Mouse (Mus musculus) heart, postnatal 14 days (tissue): Measurements from ENCODE around the gene Gpsm1. TPM values are rescaled to one million over a fixed set of nuclear protein-coding genes. Genes with fewer than 3 reads are reported as not detected.
A peak's percentile ranks its signal among the peaks of the same experiment; 100 is the strongest.
"Not testable (repeated sequence)": the region's sequence is repeated elsewhere in the genome, so short reads cannot be mapped to it uniquely, and the experiment has no call there.

Source experiments
- DNase-seq, 2 experiments: peaks; one replicate each; pipeline ENCODE4 v3.0.0; 2021 to 2022
- intact Hi-C: fragments of 180-260 bp; cut with DNase I; formaldehyde crosslinking; loops from one replicate; pipeline ENCODE4 v1.15.1; 2025
- total RNA-seq, 2 experiments: library from RNA; stranded (reverse); gene quantifications; 2 replicates each; pipeline ENCODE4 v1.2.3; 2021

Gpsm1 gene
- total RNA-seq, 2 experiments from 2014 or later = 200 to 237 TPM

DNA sequence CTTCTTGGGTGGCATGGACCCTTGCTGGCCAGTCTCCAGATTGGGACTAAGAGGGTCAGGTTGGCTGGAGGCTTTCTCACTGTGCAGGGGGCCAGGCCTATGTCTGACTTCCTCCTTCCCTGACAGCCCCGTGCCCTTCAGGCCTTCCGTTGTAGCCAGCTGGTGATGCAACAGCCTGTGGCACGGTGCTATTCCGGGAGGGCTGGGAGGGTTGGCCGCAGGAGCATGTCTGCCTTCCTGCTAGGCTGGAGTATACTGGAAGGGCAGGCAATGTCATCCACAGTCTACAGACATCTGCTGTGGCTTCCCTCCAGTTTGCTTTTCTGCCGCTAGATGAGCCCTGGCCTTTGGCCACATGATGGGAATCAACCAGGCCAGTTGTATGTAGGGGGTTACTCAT is 44.7 kb downstream of the Gpsm1 start:
- intact Hi-C loops = no loop called here
- peak; percentile 54 to 56 for DNase-seq

DNA sequence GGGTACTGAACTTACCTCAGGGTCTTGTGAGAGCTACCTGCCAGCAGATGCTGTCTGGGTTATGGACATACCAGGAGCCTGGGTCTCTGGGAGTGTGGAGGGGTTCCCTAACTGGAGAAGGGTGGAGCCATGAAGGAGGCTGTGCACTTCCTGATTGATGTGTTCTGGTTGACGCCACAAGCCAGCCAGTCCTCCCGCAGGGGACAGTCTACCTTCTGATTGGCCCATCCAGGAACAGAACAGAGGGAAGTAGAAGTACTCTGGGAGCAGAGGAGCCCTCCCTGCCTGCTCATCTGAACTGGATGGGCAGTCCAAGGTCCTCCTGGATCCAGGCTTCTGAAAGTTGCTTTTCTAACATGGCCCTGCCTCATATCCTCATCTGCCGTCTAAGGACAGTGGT is 45.5 kb downstream of the Gpsm1 start, which contains the start of gene Card9:
TSS of gene Card9 (minus strand) at position 147 of the 400 bp plus-strand sequence.
- no peak for DNase-seq
- intact Hi-C loops = no loop called here

DNA sequence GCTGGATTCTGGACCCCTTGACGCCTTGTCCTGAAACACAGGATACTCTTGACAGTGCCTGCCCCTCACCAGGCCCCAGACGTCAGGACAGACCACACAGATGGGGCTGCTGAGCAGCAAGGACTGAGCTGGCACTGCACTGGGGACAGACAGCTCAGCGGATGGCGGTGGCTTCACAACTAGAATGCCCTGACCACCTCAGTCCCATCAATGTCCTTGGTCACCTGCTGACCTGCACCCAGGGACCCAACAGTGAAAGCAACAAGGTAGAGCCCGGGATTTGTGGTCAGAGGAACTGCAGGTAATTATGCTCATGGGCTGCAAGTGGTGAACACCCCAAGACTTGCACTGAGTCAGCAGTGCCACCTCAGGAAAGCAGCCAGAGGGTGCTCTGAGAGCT is 47.7 kb downstream of the Gpsm1 start:
- intact Hi-C loops = no loop called here
- DNase-seq = no peak

DNA sequence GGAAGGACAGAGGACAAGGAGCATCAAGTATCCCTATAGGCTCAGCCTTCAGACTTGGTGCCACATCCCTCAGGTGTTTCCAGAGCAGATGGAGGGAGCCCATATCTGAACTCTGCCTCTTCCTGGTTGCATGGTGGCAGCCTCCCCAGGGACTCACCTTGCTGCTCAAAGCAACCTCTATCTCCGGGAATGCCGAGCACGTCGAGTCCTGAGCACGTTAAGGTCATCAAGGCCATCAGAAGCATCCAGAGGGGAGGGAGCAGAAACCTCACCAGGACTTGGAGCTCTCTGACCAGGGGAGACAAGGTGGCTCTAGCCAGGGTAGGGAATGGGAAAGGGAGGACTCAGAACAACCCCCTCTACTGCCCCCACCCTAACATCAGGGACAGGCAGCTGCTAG is 48.2 kb downstream of the Gpsm1 start:
- intact Hi-C loops = no loop called here
- DNase-seq = no peak

DNA sequence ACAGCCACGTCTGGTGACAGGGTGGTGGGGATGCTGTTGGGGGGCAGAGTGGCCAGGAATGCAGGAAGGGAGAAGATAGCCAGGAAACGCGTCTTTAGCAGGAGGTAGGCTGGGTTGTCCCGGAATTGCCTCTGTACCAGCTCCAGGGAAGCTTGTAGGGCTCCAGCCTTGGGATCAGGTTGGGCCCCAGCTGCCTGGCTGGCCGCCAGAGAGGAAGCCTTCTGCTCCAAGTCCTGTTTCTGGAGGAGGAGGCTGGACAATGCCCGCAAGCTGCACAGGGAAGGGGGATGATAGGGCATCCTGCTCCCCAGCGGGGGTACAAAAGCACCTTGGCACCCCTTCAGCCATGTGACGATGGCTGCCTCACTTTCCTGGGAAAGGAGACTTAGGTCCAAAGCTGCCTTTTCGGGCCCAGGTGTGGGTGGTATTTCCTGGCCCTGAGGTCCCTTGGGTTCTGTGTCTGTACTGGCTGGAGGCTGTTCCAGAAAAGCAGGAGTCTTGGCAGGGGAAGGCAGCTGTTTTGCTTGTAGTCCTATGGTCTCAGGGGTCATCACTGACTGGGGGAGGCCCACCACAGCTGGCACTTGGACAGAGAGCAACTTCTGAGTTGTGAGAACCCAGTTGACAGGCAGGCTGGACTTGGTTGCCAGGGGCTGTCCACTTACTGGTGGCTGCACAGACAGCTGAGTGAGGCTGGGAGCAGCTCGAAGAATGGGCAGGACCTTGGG is 49.6 kb downstream of the Gpsm1 start:
- intact Hi-C loops = no loop called here

DNA sequence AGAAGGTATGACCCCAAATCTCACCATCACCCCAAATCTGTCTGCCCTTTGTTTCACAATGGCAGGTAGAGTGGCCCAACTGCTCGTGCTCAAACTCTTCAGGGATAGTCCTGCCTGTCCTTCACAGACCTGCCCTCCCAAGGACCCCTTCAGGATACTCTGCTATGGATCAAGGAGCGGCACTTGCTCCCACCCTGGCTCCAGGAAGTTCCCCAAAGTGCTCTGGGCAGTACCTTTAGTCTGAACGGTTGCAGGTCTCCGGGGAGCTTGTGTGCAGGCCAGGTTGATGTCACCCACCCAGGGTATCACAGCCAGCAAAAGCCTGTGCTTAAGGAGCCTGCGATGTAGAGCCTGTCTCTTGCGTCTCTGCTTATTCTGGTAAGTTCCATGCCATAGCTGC is 52.6 kb downstream of the Gpsm1 start:
- intact Hi-C loops = no loop called here
- DNase-seq = no peak

More for the DNA sequence above, 49.6 kb downstream of the Gpsm1 start:
- peak; percentile 86 to 88 for DNase-seq

DNA sequence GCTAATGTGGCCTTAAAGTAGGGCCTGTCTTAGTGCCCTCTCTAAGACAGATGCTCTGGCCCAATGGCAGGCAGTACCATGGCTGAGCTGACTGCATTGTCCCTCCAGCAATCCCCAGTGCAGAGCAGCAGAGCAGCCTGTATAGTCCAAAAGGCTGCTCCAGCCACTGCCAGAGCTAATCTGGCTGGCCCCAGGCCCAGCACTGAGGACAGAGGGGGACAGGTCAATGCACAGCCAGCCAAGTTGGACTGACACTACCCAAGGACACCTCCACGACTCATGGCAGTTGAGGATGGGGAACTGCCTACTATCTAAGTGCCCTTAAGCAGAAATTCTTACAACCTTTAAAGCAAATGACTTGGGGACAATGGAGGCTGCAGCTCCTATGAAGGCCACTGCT is 53.3 kb downstream of the Gpsm1 start:
- intact Hi-C loops = no loop called here

DNA sequence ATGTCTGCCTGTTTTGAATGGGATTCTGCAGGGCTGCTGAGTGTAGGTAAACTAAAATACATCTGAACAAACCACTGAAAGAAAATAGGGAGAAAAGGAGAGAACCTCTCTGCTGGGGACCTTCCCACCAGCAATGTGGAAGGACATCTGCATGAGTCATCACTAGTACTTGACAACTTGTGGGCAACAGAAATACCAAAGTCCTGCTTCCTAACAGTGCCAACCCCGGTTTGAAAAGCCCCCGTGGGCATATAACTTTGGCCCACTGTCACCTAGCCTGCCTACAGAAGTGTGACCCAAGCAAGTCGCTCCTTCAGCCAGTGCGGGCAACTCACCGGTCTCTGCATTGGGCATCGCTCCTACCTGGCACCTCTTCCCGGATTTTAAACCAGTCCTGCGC is 57.1 kb downstream of the Gpsm1 start:
- intact Hi-C loops = no loop called here
- DNase-seq = no peak

More for the DNA sequence above, 53.3 kb downstream of the Gpsm1 start:
- DNase-seq = peak; percentile 57 to 74

DNA sequence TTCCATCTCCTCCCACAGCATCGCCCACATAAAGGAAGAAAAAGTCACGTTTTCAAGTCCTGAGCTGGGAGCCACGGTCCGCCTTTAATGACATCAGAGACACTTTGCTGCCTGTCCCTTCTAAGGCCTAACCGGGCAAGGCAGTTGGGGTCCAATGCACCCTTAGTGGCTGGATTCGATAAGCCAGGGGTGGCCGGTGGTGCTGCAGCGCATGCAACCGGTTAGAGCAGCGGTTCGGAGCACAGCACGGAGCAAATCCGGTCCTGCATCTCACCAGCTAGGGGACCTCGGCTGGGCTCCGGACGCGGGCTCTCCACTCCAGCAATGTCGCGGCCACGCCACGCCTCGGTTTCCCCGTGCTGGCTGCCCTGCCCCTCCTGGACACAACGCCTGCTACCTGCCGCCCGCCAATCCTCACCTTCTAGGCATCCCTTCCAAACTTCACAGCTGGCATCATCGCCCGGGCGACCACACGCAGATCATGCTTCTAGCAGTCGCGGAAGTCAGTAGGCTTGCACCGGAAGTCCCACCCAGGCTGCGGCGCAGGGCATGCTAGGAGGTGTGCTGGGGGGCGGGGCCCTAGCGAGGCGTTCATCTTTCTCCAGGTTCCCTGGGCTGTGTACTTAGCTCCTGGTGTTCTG is 64.9 kb downstream of the Gpsm1 start, which contains the start of gene Snapc4:
TSS of gene Snapc4 (minus strand) at position 523 of the 641 bp plus-strand sequence.
- intact Hi-C loops = no loop called here
- DNase-seq = peak; percentile 79 to 85

DNA sequence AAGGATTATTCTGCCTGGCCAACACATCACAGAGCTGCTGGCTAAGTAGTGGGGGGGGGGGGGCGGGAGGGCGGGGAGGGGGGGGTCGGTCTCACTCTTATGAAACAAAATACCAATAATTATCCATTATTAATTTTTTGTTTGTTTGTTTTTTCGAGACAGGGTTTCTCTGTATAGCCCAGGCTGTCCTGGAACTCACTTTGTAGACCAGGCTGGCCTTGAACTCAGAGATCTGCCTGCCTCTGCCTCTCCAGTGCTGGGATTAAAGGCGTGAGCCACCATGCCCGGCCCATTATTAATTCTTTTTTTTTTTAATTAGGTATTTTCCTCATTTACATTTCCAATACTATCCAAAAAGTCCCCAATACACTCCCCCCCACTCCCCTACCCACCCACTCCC is 65.6 kb downstream of the Gpsm1 start:
- intact Hi-C loops, DNase-seq: not testable (repeated sequence)

DNA sequence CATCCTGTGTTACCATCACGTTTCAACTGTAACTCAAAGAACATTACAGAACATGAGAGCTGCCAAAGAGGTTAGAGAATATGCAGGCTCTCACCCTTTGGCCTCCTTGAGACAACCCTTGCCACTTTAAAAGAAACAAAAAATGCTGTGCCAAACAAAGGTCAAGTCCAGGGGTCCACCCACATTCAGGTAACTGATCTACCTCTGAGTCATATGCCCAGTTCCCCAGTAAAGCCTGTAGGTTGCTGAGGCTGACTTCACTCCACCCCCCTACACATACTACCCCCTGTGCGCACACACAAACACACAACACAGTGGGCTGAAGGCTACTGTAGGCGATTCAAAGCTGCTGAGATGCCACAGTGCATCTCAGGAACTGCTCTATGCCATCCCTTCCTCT is 72.4 kb downstream of the Gpsm1 start:
- DNase-seq = no peak
- intact Hi-C loops = loop anchor here (2.0 kb wide), 1 partner anchor 35 kb away; the partner anchor contains the start of gene Dnlz

DNA sequence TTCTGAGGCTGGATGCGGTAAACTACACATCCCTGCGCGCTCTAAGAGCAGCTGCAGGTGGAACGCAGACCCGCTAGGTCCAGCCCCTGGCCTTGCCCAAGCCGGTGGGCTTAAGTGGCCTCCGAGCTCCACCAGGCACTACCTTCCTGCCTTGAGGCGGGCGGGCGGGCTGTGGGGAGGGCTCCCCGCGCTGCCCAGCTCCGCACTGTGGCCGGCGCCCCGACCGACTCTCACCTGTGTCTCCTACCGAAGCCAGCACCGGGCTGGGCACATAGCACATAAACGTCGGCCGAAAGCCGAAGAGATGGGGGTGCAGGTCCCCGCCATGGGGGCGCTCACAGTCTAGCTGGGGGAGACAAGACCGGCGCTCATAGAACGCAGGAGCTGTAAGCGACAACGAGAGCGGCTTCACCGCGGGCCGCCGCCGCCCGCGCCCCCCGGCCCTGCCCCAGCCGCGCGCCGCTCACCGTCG is 73.4 kb downstream of the Gpsm1 start:
- intact Hi-C loops = loop anchor here (2.0 kb wide), 1 partner anchor 36 kb away; the partner anchor contains the start of gene Dnlz
- no peak for DNase-seq

DNA sequence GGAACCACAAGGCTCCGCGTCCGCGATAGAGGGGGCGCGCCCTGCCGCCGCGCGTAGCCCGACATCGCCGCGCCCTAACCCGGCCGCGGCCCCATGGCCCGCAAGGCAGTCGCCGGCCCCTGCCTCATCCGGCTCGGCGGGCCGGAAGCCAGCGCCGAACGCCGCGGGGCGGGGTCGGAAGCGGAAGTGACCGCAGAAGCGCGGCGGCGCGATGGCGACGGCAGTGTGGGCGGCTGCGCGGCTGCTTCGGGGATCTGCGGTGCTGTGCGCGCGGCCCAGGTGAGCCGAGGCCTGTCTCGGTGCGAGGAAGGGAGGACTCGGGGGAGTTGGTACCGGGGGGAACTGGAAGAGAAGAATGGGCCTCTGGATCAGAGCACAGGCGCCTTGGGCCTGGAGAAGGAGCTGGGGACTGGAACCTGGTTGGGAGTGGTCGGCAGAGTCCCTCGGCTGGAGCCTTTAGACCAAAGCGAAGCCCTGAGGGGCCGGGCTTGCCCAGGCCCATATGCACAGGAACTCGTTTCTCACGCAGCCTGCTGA is 73.9 kb downstream of the Gpsm1 start, which contains the start of the genes Entr1 and Pmpca:
TSS of gene Entr1 (minus strand) at position 163 of the 537 bp plus-strand sequence.
TSS of gene Pmpca (plus strand) at position 186 of the 537 bp plus-strand sequence.
- intact Hi-C loops = loop anchor here (2.0 kb wide), 1 partner anchor 36 kb away; the partner anchor contains the start of gene Dnlz
- peak; percentile 91 to 95 for DNase-seq

DNA sequence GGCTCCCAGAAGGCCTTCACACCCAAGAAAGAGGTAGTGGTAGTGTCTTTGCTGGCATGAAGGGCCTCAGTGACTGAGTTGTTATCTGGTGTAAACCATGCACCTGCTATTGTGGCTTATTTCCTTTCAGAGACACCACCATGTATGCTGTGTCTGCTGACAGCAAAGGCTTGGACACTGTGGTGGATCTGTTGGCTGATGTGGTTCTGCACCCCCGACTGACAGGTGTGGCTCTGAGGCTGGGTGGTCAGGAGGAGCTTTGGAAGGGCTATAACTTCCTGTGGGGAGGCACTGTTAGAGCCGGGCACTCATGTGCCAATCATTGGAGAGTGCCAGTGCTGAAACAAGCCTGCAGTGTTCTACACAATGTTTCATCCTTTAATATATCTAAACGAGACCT is 75.6 kb downstream of the Gpsm1 start:
- intact Hi-C loops = no loop called here
- no peak for DNase-seq

DNA sequence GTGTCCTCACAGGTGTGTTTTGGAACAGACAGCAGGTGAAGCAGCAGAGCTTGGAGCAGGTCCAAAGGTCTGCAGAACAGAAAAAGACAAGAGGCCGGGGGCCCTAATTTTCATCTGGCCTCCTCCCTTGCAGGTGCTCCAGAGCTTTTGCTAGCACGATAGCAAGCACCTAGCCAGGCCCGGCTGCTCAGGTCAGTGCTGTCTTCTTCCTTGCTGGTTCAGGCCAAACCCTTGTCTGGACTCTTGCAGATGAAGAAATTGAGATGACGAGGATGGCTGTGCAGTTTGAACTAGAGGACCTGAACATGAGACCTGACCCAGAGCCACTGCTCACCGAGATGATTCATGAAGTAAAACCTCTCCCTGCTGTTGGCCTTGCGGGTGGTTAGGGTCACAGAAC is 76.3 kb downstream of the Gpsm1 start:
- intact Hi-C loops = no loop called here
- no peak for DNase-seq

Other genes starting within 250 kb of the Gpsm1 start
- 10 to 100 TPM; 16.3 to 19.1 TPM for gene Nacc2, start 192.3 kb upstream of the Gpsm1 start, total RNA-seq
- gene Lhx3, start 107.2 kb upstream of the Gpsm1 start, total RNA-seq = not detected
- gene Qsox2, start 78.0 kb upstream of the Gpsm1 start, total RNA-seq = 10 to 100 TPM; 13.8 to 16.1 TPM
- gene Ccdc187, start 21.0 kb upstream of the Gpsm1 start, total RNA-seq = under 1 TPM; 0.10 to 0.17 TPM
- gene Dnlz, start 36.6 kb downstream of the Gpsm1 start, total RNA-seq = 10 to 100 TPM; 15.5 to 16.3 TPM
- gene Card9, start 45.4 kb downstream of the Gpsm1 start, total RNA-seq = 1 to 10 TPM; 1.3 to 1.5 TPM
- 10 to 100 TPM; 11.8 to 13.3 TPM for gene Snapc4, start 65.1 kb downstream of the Gpsm1 start, total RNA-seq
- gene Entr1, start 73.8 kb downstream of the Gpsm1 start, total RNA-seq = 10 to 100 TPM; 55.4 to 58.6 TPM
- gene Pmpca, start 73.8 kb downstream of the Gpsm1 start, total RNA-seq = 100 to 1,000 TPM; 118 to 121 TPM
- gene Inpp5e, start 93.7 kb downstream of the Gpsm1 start, total RNA-seq = 10 to 100 TPM; 15.6 to 15.9 TPM
- 10 to 100 TPM; 37.4 to 40.5 TPM for gene Sec16a, start 129.7 kb downstream of the Gpsm1 start, total RNA-seq
- 10 to 100 TPM; 43.8 to 49.4 TPM for gene Notch1, start 201.1 kb downstream of the Gpsm1 start, total RNA-seq